Mouse (Mus musculus): ENCODE results near the gene St5.

DNA sequence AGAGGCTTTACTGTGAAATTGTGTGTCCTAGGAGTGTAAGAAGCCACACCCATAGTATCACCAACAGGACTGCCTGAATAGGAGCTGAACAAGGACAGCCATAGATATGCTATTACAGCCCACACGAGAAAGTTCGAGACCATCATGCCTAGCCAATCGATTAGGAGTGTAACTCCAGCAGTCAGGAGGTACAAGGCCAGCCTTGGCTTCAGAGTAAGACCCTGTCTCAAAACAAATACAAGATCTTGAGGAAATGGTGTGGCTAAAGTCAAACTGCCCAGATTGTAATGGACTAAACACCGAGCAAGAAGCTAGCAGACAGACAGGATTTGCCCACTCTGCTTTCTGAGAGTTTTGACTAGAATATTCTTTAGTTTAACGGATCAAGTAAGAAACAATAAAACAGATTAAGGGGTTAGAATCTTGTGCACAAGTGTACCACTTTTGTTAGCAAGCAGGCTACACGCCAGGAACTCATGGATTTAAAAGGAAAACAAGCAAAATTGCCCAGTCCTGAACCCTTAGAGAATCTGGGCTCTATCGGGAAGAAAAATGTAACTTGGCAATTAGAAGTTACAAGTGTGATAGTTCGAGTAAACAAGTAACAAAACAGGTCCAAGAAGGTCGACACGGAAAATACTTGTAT is 185.2 kb downstream of the St5 start:
- no peak for TF ChIP-seq CHD2 (IDR thresholded peaks at IDR 0.05; ENCODE audit: low read depth, low read length)
- TF ChIP-seq ZNF384 (IDR thresholded peaks at IDR 0.05; ENCODE audit: low read depth, low read length) = no peak
- no peak for TF ChIP-seq MAFK (IDR thresholded peaks at IDR 0.05; ENCODE audit: insufficient read depth, low read depth, low read length)
- TF ChIP-seq ZC3H11A (IDR thresholded peaks at IDR 0.05; ENCODE audit: borderline replicate concordance, low read depth, low read length) = no peak
- no peak for TF ChIP-seq HCFC1 (IDR thresholded peaks at IDR 0.05; ENCODE audit: borderline replicate concordance, insufficient read depth, low read length)
